Mouse (Mus musculus) embryo, embryonic 10.5 days (tissue): ENCODE data around the gene Fam129b.

Experiments used
- DNase-seq: peaks from one replicate; pipeline ENCODE4 v3.0.0-alpha.2; 2015; ENCODE audit warnings: low spot score

Gene Fam129b

DNA sequence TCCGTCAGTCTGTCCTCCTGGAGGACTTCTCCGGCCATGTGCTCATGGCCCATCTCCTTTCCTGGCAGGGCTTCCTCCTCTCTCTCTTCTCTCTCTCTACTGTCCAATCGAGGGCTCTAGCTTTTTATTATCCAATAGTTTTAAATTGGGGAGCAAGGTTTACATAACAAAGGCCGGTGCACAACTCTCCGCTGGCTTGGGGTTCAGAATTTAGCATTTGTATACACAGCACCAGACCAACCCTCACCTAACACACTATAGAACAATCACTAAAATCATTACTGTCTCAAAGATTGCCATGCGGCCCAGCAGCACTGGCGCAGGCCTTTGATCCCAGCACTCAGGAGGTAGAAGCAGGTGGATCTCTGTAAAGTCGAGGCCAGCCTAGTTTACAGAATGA is 15.1 kb upstream of the Fam129b start:
- DNase-seq, result no peak

GRCm38 (mm10) chr2:32863317-32863716 is 12.6 kb upstream of the Fam129b start:
- DNase-seq, result no peak

GRCm38 (mm10) chr2:32864755-32865154 is 11.2 kb upstream of the Fam129b start:
- peak; percentile 72 for DNase-seq

GRCm38 (mm10) chr2:32867354-32867753 is 8.6 kb upstream of the Fam129b start:
- DNase-seq, result no peak

- DNase-seq, result no peak
Observed at GRCm38 (mm10) chr2:32869721-32870274, 6.1 kb upstream of the Fam129b start.

- DNase-seq, result no peak
Observed at GRCm38 (mm10) chr2:32870275-32871100, 5.4 kb upstream of the Fam129b start.

DNA sequence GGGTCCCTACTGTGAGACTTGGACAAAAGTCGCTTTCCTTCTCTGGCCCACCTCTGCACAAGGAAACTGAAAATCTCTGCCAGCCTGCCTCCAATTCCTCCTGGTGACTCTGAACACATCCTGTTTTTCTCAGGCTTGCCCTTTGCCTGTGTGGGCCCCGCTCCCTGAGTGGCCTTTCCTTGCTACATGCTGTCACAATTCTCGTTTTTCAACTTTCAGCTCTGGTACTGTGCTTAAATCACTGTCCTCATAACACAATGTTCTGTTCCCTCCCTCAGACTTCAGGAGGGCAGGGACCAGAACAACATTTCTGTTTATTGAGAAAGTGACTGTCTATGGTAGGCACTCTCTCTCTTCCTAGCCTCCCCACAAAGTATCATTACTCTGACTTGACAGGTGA is 1.8 kb upstream of the Fam129b start:
- DNase-seq, result no peak

GRCm38 (mm10) chr2:32874951-32875674 is 801 bp upstream of the Fam129b start:
- no peak for DNase-seq

- DNase-seq, result peak; percentile 44
Observed at GRCm38 (mm10) chr2:32876490-32877302, 782 bp downstream of the Fam129b start.

- no peak for DNase-seq
Observed at GRCm38 (mm10) chr2:32877303-32877702, 1.4 kb downstream of the Fam129b start.

- no peak for DNase-seq
Observed at GRCm38 (mm10) chr2:32877761-32878393, 2.0 kb downstream of the Fam129b start.

DNA sequence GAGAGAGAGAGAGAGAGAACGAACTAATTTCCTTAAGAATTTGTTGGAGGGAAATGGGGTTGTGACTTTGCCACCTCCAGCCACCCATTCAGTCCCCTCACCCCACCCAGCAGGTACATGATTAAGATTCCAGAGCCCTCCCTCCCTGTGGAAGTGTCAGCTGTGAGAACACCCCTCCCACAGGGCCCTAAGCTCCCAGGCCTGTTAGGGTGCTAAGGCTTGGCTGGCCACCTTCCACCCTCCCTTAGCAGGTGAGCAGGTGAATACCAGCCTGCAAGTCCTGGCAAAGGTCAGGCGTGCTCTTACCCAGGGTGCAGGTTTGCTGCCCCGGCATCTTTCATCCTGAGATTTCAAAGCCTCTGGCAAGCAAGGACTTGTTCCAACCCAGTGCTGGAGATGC is 2.5 kb downstream of the Fam129b start:
- DNase-seq, result no peak

GRCm38 (mm10) chr2:32879593-32879992 is 3.7 kb downstream of the Fam129b start:
- no peak for DNase-seq

DNA sequence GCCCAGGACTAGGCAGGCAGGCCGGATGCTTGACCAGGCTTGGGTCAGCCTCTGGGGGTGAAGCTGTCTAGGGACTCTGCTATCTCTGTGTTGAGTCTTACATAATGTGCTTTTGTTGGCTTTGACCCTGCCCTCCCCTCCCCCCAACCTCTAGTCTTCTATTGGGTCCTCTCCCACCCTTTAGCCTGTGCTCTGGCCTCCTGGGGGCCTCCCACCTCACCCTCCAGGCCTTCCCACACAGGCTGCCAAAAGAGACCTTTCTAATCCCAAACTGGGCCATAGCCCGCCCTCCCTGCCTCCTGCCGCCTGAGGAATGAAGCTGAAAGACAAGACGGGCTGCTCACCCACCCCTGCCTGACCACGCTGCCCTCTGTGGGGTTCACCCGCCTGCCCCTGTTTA is 5.1 kb downstream of the Fam129b start:
- DNase-seq, result peak; percentile 39

DNA sequence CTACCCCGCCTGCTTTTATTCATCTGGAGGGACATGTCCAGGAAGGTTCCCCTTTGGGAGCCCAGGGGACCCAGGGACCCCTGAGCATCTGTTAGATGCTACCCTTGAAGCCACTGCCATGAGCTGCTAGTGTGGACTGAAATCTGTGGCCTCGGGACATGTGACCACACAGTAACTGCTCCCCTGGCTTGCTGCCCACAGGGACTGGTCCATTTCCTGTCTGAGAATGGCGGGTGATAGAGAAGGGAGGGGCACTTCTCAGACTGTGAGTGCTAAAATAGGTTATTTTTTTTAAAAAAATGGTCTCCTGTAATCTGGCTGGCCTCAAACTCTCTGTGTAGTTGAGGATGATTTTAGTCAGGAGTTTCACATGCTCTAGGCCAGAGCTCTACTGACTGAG is 5.8 kb downstream of the Fam129b start:
- no peak for DNase-seq

DNA sequence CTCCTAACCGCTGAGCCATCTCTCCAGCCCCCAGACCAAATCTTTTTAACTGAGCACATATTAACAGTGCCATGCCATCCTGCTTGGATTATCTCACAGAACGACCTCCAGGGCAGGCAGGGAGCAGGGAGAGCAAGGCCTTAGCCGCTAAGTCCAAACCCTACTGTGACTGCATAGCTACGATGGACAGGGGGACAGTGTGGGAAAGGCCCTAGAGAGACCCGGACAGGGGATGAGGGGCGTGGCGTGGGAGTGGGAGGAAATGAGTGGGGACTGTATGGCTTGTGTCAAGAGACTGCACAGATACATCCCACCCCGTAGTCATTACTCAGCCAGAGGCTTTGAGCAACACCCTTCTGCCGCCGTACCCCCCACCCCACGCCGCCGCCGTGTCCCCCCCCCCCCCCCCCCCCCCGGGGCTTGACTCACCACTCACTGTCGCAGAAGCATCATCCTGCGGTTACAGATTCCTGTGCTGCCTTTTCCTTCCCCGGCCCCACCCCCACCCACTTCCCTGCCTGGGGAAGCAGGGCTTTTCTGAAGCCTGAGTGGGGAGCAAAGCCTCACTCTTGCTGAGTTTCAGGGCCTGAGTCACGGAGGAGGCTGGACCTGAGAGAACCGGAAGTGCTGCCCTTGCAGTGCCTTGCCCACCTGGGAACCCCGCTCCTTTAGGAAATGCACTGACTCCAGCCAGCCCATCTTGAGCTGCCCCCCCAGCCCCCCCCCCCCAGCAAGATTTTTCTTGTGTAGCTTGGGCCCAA is 6.5 kb downstream of the Fam129b start:
- no peak for DNase-seq

DNA sequence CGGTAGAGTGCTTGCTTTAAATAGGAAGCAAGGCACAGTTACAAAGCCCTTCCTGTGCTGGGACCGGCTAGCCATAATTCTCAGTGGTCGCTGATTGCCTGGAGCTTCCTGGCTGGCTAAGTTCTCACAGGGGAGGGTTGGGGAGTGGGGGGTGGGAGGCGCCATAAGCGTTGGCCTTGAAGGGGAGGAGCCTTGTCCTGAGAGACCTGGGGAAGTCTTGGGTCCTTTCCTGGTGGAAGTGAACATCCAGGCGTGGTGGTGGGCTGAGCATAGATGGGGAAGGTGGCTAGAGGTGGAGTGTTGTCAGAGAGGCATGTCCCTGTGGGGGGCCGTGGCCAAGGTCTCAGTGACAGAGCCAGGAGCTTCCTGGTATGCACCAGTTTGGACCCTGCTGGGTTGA is 8.8 kb downstream of the Fam129b start:
- peak; percentile 47 for DNase-seq

DNA sequence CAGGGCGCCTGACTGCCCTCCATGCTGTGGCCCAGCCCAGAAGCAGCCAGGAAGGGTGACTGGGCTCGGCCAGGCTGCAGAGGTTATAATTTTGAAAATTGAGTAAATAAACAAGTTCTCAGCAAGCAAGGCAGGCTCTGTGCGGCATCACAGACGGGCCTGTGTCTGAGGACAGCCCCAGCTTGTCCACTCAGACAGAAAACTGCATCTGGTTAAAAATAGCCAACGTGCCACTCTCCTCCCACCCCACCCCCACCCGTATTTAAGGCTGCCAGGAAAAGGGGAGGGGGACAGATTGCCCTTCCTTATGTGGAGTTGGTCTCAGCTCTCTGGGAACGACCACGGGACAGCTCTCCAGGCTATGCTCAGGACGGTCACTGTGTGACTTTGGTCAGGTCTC is 12.1 kb downstream of the Fam129b start:
- DNase-seq, result peak; percentile 63

DNA sequence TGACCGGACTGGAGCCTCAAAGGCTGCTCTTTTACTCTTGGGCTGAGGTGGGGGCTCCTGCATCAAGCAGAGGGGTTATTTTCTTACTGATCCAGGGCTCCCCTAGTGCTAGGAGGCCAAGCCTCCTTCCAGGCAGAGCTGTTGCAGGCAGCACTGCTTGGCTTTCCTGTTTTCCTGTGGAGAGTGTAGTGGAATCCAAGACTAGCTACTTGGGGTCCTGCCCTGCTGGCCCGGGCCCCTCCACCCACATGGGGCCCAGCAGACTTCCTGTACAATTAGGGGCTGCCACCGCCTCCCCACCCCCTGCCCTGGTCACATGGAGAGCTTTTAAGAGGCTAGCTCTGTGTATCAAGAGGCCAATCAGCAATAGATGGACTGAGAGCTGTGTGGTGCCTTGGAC is 12.6 kb downstream of the Fam129b start:
- DNase-seq, result no peak

GRCm38 (mm10) chr2:32890280-32890679 is 14.4 kb downstream of the Fam129b start:
- DNase-seq, result no peak

DNA sequence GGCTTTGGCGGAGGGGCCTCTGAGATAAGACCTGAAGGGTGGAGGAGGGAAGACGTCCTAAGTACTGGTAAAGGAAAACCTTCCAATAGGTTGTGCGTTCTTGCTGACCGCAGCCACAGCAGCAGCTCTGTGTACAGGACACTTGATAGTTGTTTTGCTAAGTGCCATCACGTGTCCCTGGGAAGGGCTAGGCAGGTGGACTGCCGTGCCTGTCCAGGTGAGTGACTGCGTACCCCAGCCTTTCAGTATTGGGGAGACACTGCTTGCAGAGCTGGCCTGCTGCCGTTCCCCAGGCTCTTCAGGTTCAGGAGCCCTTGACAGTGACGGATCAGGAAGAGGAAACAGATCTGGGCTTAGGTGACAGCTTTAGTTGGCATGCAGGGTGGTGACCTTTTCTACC is 15.4 kb downstream of the Fam129b start:
- no peak for DNase-seq
